8 mouse cellular contexts compared by ENCODE assay signal in genomic region chr1:133045861-133046440, GRCm38 (mm10). TPM values are rescaled to one million over a fixed set of nuclear protein-coding genes. Genes with fewer than 3 reads are reported as not detected.
DNase-seq lines count a peak whose midpoint lies in the region; ATAC-seq and TF ChIP-seq lines count a peak whose summit lies in the region.

No protein-coding gene starts in this region.

- TF ChIP-seq CTCF in brain, embryonic 14.5 days (IDR thresholded peaks at IDR 0.05; ENCODE audit: borderline replicate concordance, extremely low read depth, insufficient read depth, insufficient read length): peak; percentile 39; the same call in 1 of the 2 replicates

- WGBS in forebrain, embryonic 11.5 days: under 1% methylated on average over 60 of the region's 71 CpGs
- WGBS in heart, embryonic 15.5 days: under 1% methylated on average over 53 of the region's 71 CpGs
- WGBS in liver, embryonic 15.5 days (ENCODE audit: insufficient replicate concordance): under 1% methylated on average over 66 of the region's 71 CpGs
- under 1% methylated on average over 64 of the region's 71 CpGs for WGBS in neural tube, embryonic 11.5 days
- under 1% methylated on average over 68 of the region's 71 CpGs for WGBS in stomach, embryonic 15.5 days

- no peaks in the 10 kb centered on the region for H3K36me3 ChIP-seq in forebrain, embryonic 11.5 days (ENCODE audit: control insufficient read depth, insufficient read depth, low read length)
- H3K36me3 ChIP-seq in heart, embryonic 15.5 days: no peaks in the 10 kb centered on the region
- no peaks in the 10 kb centered on the region for H3K36me3 ChIP-seq in liver, embryonic 15.5 days (replicated peaks)
- no peaks in the 10 kb centered on the region for H3K36me3 ChIP-seq in neural tube, embryonic 11.5 days (ENCODE audit: control insufficient read depth, insufficient read depth, low read length)
- no peaks in the 10 kb centered on the region for H3K36me3 ChIP-seq in stomach, embryonic 15.5 days

- peak; percentile 78 for ATAC-seq in CD4-positive, CD25-positive, alpha-beta regulatory T cell, adult 4 months
- peak; percentile 91 for ATAC-seq in forebrain, embryonic 11.5 days (replicated peaks; ENCODE audit: low FRiP score)
- ATAC-seq in heart, embryonic 15.5 days (replicated peaks; ENCODE audit: insufficient number of reproducible peaks, insufficient read depth, low FRiP score, low read depth): peak; percentile 83
- ATAC-seq in liver, embryonic 15.5 days (ENCODE audit: insufficient read depth): peak; percentile 71
- peak; percentile 90 for ATAC-seq in neural tube, embryonic 11.5 days (ENCODE audit: insufficient read depth, low FRiP score, low TSS enrichment)
- peak; percentile 80 for ATAC-seq in stomach, embryonic 15.5 days (ENCODE audit: insufficient read depth, low FRiP score, low read depth)

- H3K27me3 ChIP-seq in forebrain, embryonic 11.5 days (ENCODE audit: control insufficient read depth, insufficient read depth, low read length): no peaks in the 10 kb centered on the region
- H3K27me3 ChIP-seq in heart, embryonic 15.5 days: no peaks in the 10 kb centered on the region
- H3K27me3 ChIP-seq in liver, embryonic 15.5 days: peaks cover 54% of the 10 kb centered on the region
- no peaks in the 10 kb centered on the region for H3K27me3 ChIP-seq in neural tube, embryonic 11.5 days (ENCODE audit: control insufficient read depth, insufficient read depth, low read length)
- no peaks in the 10 kb centered on the region for H3K27me3 ChIP-seq in stomach, embryonic 15.5 days (replicated peaks)

- H3K27ac ChIP-seq in forebrain, embryonic 11.5 days (ENCODE audit: low read depth, low read length): peak overlapping the region; percentile 95
- peak overlapping the region; percentile 86 for H3K27ac ChIP-seq in heart, embryonic 15.5 days
- H3K27ac ChIP-seq in liver, embryonic 15.5 days (replicated peaks): peak overlapping the region; percentile 51; the same call in 1 of the 2 replicates
- peak overlapping the region; percentile 95 for H3K27ac ChIP-seq in neural tube, embryonic 11.5 days (ENCODE audit: low read depth, low read length)
- peak overlapping the region; percentile 84 for H3K27ac ChIP-seq in stomach, embryonic 15.5 days

- peaks cover 16% of the 10 kb centered on the region; the same call in 1 of the 2 replicates for H3K4me1 ChIP-seq in forebrain, embryonic 11.5 days (replicated peaks; ENCODE audit: control insufficient read depth, insufficient read depth, low read length)
- H3K4me1 ChIP-seq in heart, embryonic 15.5 days (replicated peaks): peaks cover 30% of the 10 kb centered on the region
- peaks cover 27% of the 10 kb centered on the region for H3K4me1 ChIP-seq in liver, embryonic 15.5 days (replicated peaks)
- H3K4me1 ChIP-seq in neural tube, embryonic 11.5 days (ENCODE audit: control insufficient read depth, insufficient read depth, low read length): peaks cover 34% of the 10 kb centered on the region
- peaks cover 22% of the 10 kb centered on the region for H3K4me1 ChIP-seq in stomach, embryonic 15.5 days

- no peaks in the 10 kb centered on the region for H3K9me3 ChIP-seq in forebrain, embryonic 11.5 days (ENCODE audit: control insufficient read depth, low read length)
- no peaks in the 10 kb centered on the region for H3K9me3 ChIP-seq in heart, embryonic 15.5 days (replicated peaks)
- no peaks in the 10 kb centered on the region for H3K9me3 ChIP-seq in liver, embryonic 15.5 days (replicated peaks)
- no peaks in the 10 kb centered on the region for H3K9me3 ChIP-seq in neural tube, embryonic 11.5 days (ENCODE audit: control insufficient read depth, low read length)
- H3K9me3 ChIP-seq in stomach, embryonic 15.5 days: no peaks in the 10 kb centered on the region

- DNase-seq in brain, embryonic 14.5 days (ENCODE audit: low read depth): peak; percentile 92
- peak; percentile 91 for DNase-seq in forebrain, embryonic 11.5 days (ENCODE audit: low spot score)
- peak; percentile 87 for DNase-seq in kidney, postnatal 10 days
- DNase-seq in neural tube, embryonic 11.5 days (ENCODE audit: low spot score): peak; percentile 86

- peak; percentile 98 for TF ChIP-seq POLR2A in brain, embryonic 14.5 days (IDR thresholded peaks at IDR 0.05; ENCODE audit: borderline replicate concordance, extremely low read depth, insufficient read depth, insufficient read length, poor library complexity, severe bottlenecking)

- peak overlapping the region; percentile 61 for H3K4me2 ChIP-seq in forebrain, embryonic 11.5 days (ENCODE audit: low read depth, low read length, severe bottlenecking)
- peak overlapping the region; percentile 91 for H3K4me2 ChIP-seq in heart, embryonic 15.5 days
- H3K4me2 ChIP-seq in liver, embryonic 15.5 days: peak overlapping the region; percentile 91
- H3K4me2 ChIP-seq in neural tube, embryonic 11.5 days (ENCODE audit: low read depth): peak overlapping the region; percentile 85
- peak overlapping the region; percentile 87 for H3K4me2 ChIP-seq in stomach, embryonic 15.5 days

- peak overlapping the region; percentile 99 for H3K9ac ChIP-seq in forebrain, embryonic 11.5 days (ENCODE audit: low read length)
- peak overlapping the region; percentile 82 for H3K9ac ChIP-seq in heart, embryonic 15.5 days
- peak overlapping the region; percentile 61 for H3K9ac ChIP-seq in liver, embryonic 15.5 days
- H3K9ac ChIP-seq in neural tube, embryonic 11.5 days (ENCODE audit: low read length): peak overlapping the region; percentile 91
- H3K9ac ChIP-seq in stomach, embryonic 15.5 days: peak overlapping the region; percentile 56

- peak overlapping the region; percentile 89 for H3K4me3 ChIP-seq in forebrain, embryonic 11.5 days (ENCODE audit: low read depth, low read length)
- peak overlapping the region; percentile 68 for H3K4me3 ChIP-seq in heart, embryonic 15.5 days
- peak overlapping the region; percentile 64 for H3K4me3 ChIP-seq in liver, embryonic 15.5 days (replicated peaks)
- peak overlapping the region; percentile 69 for H3K4me3 ChIP-seq in neural tube, embryonic 11.5 days (ENCODE audit: low read depth, low read length)
- H3K4me3 ChIP-seq in stomach, embryonic 15.5 days (replicated peaks): peak overlapping the region; percentile 58

RNA-seq across cellular contexts. Expression of gene Pik3c2b, which starts 0.5 kb away (rescaled TPM):
- 1 to 10 TPM in 1 of 2 experiments, under 1 TPM in 1; 0.78 to 1.1 TPM for polyA plus RNA-seq in CD4-positive, CD25-positive, alpha-beta regulatory T cell, adult 4 months (2017; shearing (Covaris generic))
- 27.2 and 31.2 TPM in 2 replicates for polyA plus RNA-seq in brain, embryonic 14.5 days (2012; rRNA removed)
- 25.3 and 25.7 TPM in 2 replicates for polyA plus RNA-seq in forebrain, embryonic 11.5 days (2014; fragmentation: Nextera tagmentation; extraction: Ambion mirVana)
- 8.0 and 9.7 TPM in 2 replicates for polyA plus RNA-seq in heart, embryonic 15.5 days (2015; fragmentation: Nextera tagmentation; extraction: Ambion mirVana)
- 0.77 TPM in 2 replicates for polyA plus RNA-seq in liver, embryonic 15.5 days (2015; fragmentation: Nextera tagmentation; extraction: Ambion mirVana)
- 14.6 and 15.4 TPM in 2 replicates for polyA plus RNA-seq in neural tube, embryonic 11.5 days (2014; fragmentation: Nextera tagmentation; extraction: Ambion mirVana)
- 8.3 and 10.7 TPM in 2 replicates for polyA plus RNA-seq in stomach, embryonic 15.5 days (2015; fragmentation: Nextera tagmentation; extraction: Ambion mirVana)

RNA-seq across cellular contexts. Expression of gene Mdm4, which starts 15.6 kb away (rescaled TPM):
- 100 to 1,000 TPM in 1 of 2 experiments, 10 to 100 TPM in 1; 97.4 to 119 TPM for polyA plus RNA-seq in CD4-positive, CD25-positive, alpha-beta regulatory T cell, adult 4 months (2017; shearing (Covaris generic))
- 113 and 132 TPM in 2 replicates for polyA plus RNA-seq in brain, embryonic 14.5 days (2012; rRNA removed)
- 44.7 and 51.0 TPM in 2 replicates for polyA plus RNA-seq in forebrain, embryonic 11.5 days (2014; fragmentation: Nextera tagmentation; extraction: Ambion mirVana)
- polyA plus RNA-seq in heart, embryonic 15.5 days (2015; fragmentation: Nextera tagmentation; extraction: Ambion mirVana): 22.2 and 27.3 TPM in 2 replicates
- 14.1 and 15.7 TPM in 2 replicates for polyA plus RNA-seq in liver, embryonic 15.5 days (2015; fragmentation: Nextera tagmentation; extraction: Ambion mirVana)
- 41.0 and 41.2 TPM in 2 replicates for polyA plus RNA-seq in neural tube, embryonic 11.5 days (2014; fragmentation: Nextera tagmentation; extraction: Ambion mirVana)
- 33.3 and 34.9 TPM in 2 replicates for polyA plus RNA-seq in stomach, embryonic 15.5 days (2015; fragmentation: Nextera tagmentation; extraction: Ambion mirVana)

Comparison
In these comparisons a context has a peak if more than half of its experiments do, and no peak if none do; other contexts are left out.
1. Peak in every context shown above with its lines: DNase-seq, ATAC-seq, H3K4me3 ChIP-seq and H3K27ac ChIP-seq.